Mouse (Mus musculus): Measurements from ENCODE around the gene Vmn1r88.

- TF ChIP-seq CTCF (IDR thresholded peaks at IDR 0.05) (no peak), EP300 (IDR thresholded peaks at IDR 0.05) (no peak)
Observed at GRCm38 (mm10) chr7:13212720-13213119, 53.4 kb downstream of the Vmn1r88 start, which contains the start of gene Vmn1r89.
